Mouse (Mus musculus): ENCODE results near the gene Arhgef17.

GRCm38 (mm10) chr7:100942789-100943615 is 11.1 kb upstream of the Arhgef17 start:
- TF ChIP-seq CTCF (IDR thresholded peaks at IDR 0.05; ENCODE audit: low read depth, low read length) (peak; percentile 72), GATA1 (IDR thresholded peaks at IDR 0.05; ENCODE audit: borderline replicate concordance, low read length) (no peak)

Data from G1E (cell line).